8 mouse cellular contexts compared by ENCODE assay signal in genomic region chr9:46599931-46600708, GRCm38 (mm10).
A peak's percentile ranks its signal among the peaks of the same experiment; 100 is the strongest.
DNase-seq lines count a peak whose midpoint lies in the region; ATAC-seq and TF ChIP-seq lines count a peak whose summit lies in the region.

No protein-coding gene starts in this region.

- no peak for TF ChIP-seq CTCF in stomach, postnatal 0 days (IDR thresholded peaks at IDR 0.05; ENCODE audit: low read depth)
- no peak for TF ChIP-seq CTCF in midbrain, postnatal 0 days (IDR thresholded peaks at IDR 0.05)

- DNase-seq in cerebellum, adult 9-10 months = peak; percentile 38
- DNase-seq in cerebellum, adult 11 months = no peak
- no peak for DNase-seq in stomach, postnatal 0 days (ENCODE audit: low spot score)
- peak; percentile 39 for DNase-seq in large intestine, adult 2 months (ENCODE audit: low read depth, low spot score)
- DNase-seq in midbrain, postnatal 0 days (ENCODE audit: low spot score) = peak; percentile 78
- no peak for DNase-seq in urinary bladder, postnatal 36 days (ENCODE audit: low spot score in 2 of 2)
- DNase-seq in thymus, postnatal 25 days = no peak

- no peak for TF ChIP-seq EP300 in stomach, postnatal 0 days (optimal IDR thresholded peaks at IDR 0.05)

- 27% methylated on average over 8 of the region's 8 CpGs for WGBS in stomach, embryonic 14.5 days
- WGBS in stomach, postnatal 0 days = 22% methylated on average over 8 of the region's 8 CpGs
- 10% methylated on average over 8 of the region's 8 CpGs for WGBS in large intestine, adult 2 months
- WGBS in midbrain, postnatal 0 days = 16% methylated on average over 8 of the region's 8 CpGs

- no peak overlapping the region for H3K4me3 ChIP-seq in stomach, embryonic 14.5 days (ENCODE audit: low read depth, low read length)
- H3K4me3 ChIP-seq in stomach, postnatal 0 days (ENCODE audit: low read depth, low read length) = no peak overlapping the region
- H3K4me3 ChIP-seq in midbrain, postnatal 0 days (ENCODE audit: low read depth, low read length) = no peak overlapping the region

- ATAC-seq in stomach, embryonic 14.5 days (ENCODE audit: insufficient number of reproducible peaks, insufficient read depth, low FRiP score, low read depth) = peak; percentile 46; the same call in 1 of the 2 replicates
- no peak for ATAC-seq in stomach, postnatal 0 days (ENCODE audit: low FRiP score, low TSS enrichment)
- ATAC-seq in midbrain, postnatal 0 days (ENCODE audit: low FRiP score) = 0 out of 2 replicates have a peak, but pooled peaks have one; percentile 38

- H3K27ac ChIP-seq in stomach, embryonic 14.5 days (ENCODE audit: low read length) = no peak overlapping the region
- no peak overlapping the region for H3K27ac ChIP-seq in stomach, postnatal 0 days (replicated peaks)
- peak overlapping the region; percentile 48; the same call in 1 of the 2 replicates for H3K27ac ChIP-seq in midbrain, postnatal 0 days (ENCODE audit: low read depth, low read length)

- no peaks in the 10 kb centered on the region for H3K36me3 ChIP-seq in stomach, embryonic 14.5 days (ENCODE audit: control insufficient read depth, insufficient read depth, low read length)
- no peaks in the 10 kb centered on the region for H3K36me3 ChIP-seq in stomach, postnatal 0 days (ENCODE audit: control insufficient read depth, insufficient read depth, low read length)
- no peaks in the 10 kb centered on the region for H3K36me3 ChIP-seq in midbrain, postnatal 0 days (ENCODE audit: insufficient read depth, low read length)

- H3K9ac ChIP-seq in stomach, embryonic 14.5 days (replicated peaks; ENCODE audit: low read depth, low read length) = no peak overlapping the region
- no peak overlapping the region for H3K9ac ChIP-seq in stomach, postnatal 0 days (ENCODE audit: low read length)
- no peak overlapping the region for H3K9ac ChIP-seq in midbrain, postnatal 0 days (replicated peaks; ENCODE audit: low read length, poor library complexity, severe bottlenecking)

- H3K9me3 ChIP-seq in stomach, embryonic 14.5 days (ENCODE audit: control insufficient read depth, low read depth, low read length) = no peaks in the 10 kb centered on the region
- no peaks in the 10 kb centered on the region for H3K9me3 ChIP-seq in stomach, postnatal 0 days (ENCODE audit: control insufficient read depth, low read length)
- H3K9me3 ChIP-seq in midbrain, postnatal 0 days (ENCODE audit: low read length) = no peaks in the 10 kb centered on the region

- H3K27me3 ChIP-seq in stomach, embryonic 14.5 days (ENCODE audit: control insufficient read depth, insufficient read depth, low read length) = no peaks in the 10 kb centered on the region
- no peaks in the 10 kb centered on the region for H3K27me3 ChIP-seq in stomach, postnatal 0 days (ENCODE audit: control insufficient read depth, insufficient read depth, low read length)
- H3K27me3 ChIP-seq in midbrain, postnatal 0 days (ENCODE audit: insufficient read depth, low read length) = no peaks in the 10 kb centered on the region

- H3K4me1 ChIP-seq in stomach, embryonic 14.5 days (ENCODE audit: control insufficient read depth, insufficient read depth, low read length) = peaks cover 6% of the 10 kb centered on the region; the same call in 1 of the 2 replicates
- H3K4me1 ChIP-seq in stomach, postnatal 0 days (replicated peaks; ENCODE audit: control insufficient read depth, insufficient read depth) = no peaks in the 10 kb centered on the region
- H3K4me1 ChIP-seq in midbrain, postnatal 0 days (ENCODE audit: insufficient read depth, low read length) = peaks cover 15% of the 10 kb centered on the region; the same call in 1 of the 2 replicates

- H3K4me2 ChIP-seq in stomach, embryonic 14.5 days (replicated peaks; ENCODE audit: low read depth, low read length) = no peak overlapping the region
- H3K4me2 ChIP-seq in stomach, postnatal 0 days (replicated peaks; ENCODE audit: low read depth) = no peak overlapping the region
- H3K4me2 ChIP-seq in midbrain, postnatal 0 days (ENCODE audit: low read depth, low read length, poor library complexity, severe bottlenecking) = no peak overlapping the region

Comparison
In these comparisons a context has a peak if more than half of its experiments do, and no peak if none do; other contexts are left out.
1. DNase-seq: peak in cerebellum, adult 9-10 months (single experiment), large intestine, adult 2 months (single experiment) and midbrain, postnatal 0 days (single experiment); none in cerebellum, adult 11 months (single experiment), stomach, postnatal 0 days (single experiment), urinary bladder, postnatal 36 days (0 of 2) and thymus, postnatal 25 days (single experiment).